Mouse (Mus musculus) midbrain, postnatal 0 days (tissue): ENCODE measurements around the gene Zfp60. TPM values are rescaled to one million over a fixed set of nuclear protein-coding genes. Genes with fewer than 3 reads are reported as not detected.
A peak's percentile ranks its signal among the peaks of the same experiment; 100 is the strongest.
"Not testable (repeated sequence)": the region's sequence is repeated elsewhere in the genome, so short reads cannot be mapped to it uniquely, and the experiment has no call there.

Experiments
- ATAC-seq: fragments of 200-750 bp; cut with Nextera tagmentation; 2 replicates; pipeline ENCODE4 v1.8.0; 2017; ENCODE audit warnings: moderate number of reproducible peaks, mild to moderate bottlenecking, moderate TSS enrichment, moderate library complexity; ENCODE audit not compliant: low FRiP score
- DNase-seq: peaks from one replicate; pipeline ENCODE4 v3.0.0-alpha.2; 2015; ENCODE audit warnings: low spot score
- H3K27ac ChIP-seq: fragments of 300-500 bp; sonication (generic); 2 replicates; pipeline ENCODE4 v1.5.1; 2014; ENCODE audit warnings: low read depth, mild to moderate bottlenecking, low read length, mixed read lengths
- H3K27me3 ChIP-seq: fragments of 300-500 bp; sonication (generic); 2 replicates; pipeline ENCODE4 v1.6.1; 2014; ENCODE audit warnings: low read length, control low read depth, mixed read lengths; ENCODE audit not compliant: insufficient read depth
- H3K36me3 ChIP-seq: fragments of 300-500 bp; sonication (generic); 2 replicates; pipeline ENCODE4 v1.6.1; 2014; ENCODE audit warnings: low read length, control low read depth, mixed read lengths; ENCODE audit not compliant: insufficient read depth
- H3K4me1 ChIP-seq: fragments of 300-500 bp; sonication (generic); 2 replicates; pipeline ENCODE4 v1.6.1; 2014; ENCODE audit warnings: mild to moderate bottlenecking, control low read depth, antibody characterized with exemption, low read length, mixed read lengths; ENCODE audit not compliant: insufficient read depth
- H3K4me2 ChIP-seq: fragments of 300-500 bp; sonication (generic); 2 replicates; pipeline ENCODE4 v1.6.1; 2014; ENCODE audit warnings: low read depth, mild to moderate bottlenecking, low read length, mixed read lengths; ENCODE audit not compliant: poor library complexity, severe bottlenecking
- H3K4me3 ChIP-seq: fragments of 300-500 bp; sonication (generic); 2 replicates; pipeline ENCODE4 v1.5.1; 2014; ENCODE audit warnings: low read depth, mild to moderate bottlenecking, low read length, moderate library complexity
- H3K9ac ChIP-seq: fragments of 300-500 bp; sonication (generic); replicated peaks from 2 replicates; pipeline ENCODE4 v1.6.1; 2014; ENCODE audit warnings: mild to moderate bottlenecking, low read length, moderate library complexity, mixed read lengths; ENCODE audit not compliant: poor library complexity, severe bottlenecking
- H3K9me3 ChIP-seq: fragments of 300-500 bp; sonication (generic); 2 replicates; pipeline ENCODE4 v1.6.1; 2016; ENCODE audit warnings: low read length, control low read depth
- CTCF ChIP-seq: IDR thresholded peaks from 2 replicates; pipeline ENCODE4 v1.5.1; 2016; ENCODE audit warnings: antibody characterized with exemption, mild to moderate bottlenecking
- WGBS: fragments of 180-500 bp; shearing (Covaris S2); extraction: QIAGEN DNeasy Blood & Tissue Kit; methylation state at CpG from one replicate; pipeline ENCODE4 v1.1.7; 2014; 5-methylcytosine and 5-hydroxymethylcytosine counted together
- polyA plus RNA-seq: library from polyadenylated mRNA; unstranded; fragments of >200 nt; fragmentation: Nextera tagmentation; extraction: Ambion mirVana; gene quantifications from 2 replicates; pipeline ENCODE4 v1.2.1, GENCODE M21; 2015
- total RNA-seq: library from RNA; depleted of rRNA; stranded (reverse); fragments of >200 nt; gene quantifications from 2 replicates; pipeline ENCODE4 v1.2.3, GENCODE M21; 2014

The Zfp60 gene
- total and polyA plus RNA-seq, 2 experiments from 2014 or later: 32.1 to 38.1 TPM

- WGBS: 4% methylated on average over 5 of the region's 5 CpGs
- H3K4me2 ChIP-seq: no peak overlapping the region
Measured at GRCm38 (mm10) chr7:27756351-27757047, 25.3 kb downstream of the Zfp60 start.

GRCm38 (mm10) chr7:27757048-27757375 is 25.8 kb downstream of the Zfp60 start:
- Histone ChIP-seq H3K27ac (0 out of 2 replicates have a peak overlapping the region, but pooled peaks have one; percentile 44), H3K4me2 (no peak overlapping the region), H3K9me3 (no peaks in the 10 kb centered on the region), H3K4me1 (no peaks in the 10 kb centered on the region), H3K36me3 (0 out of 2 replicates have a peak, but pooled peaks cover 3% of the 10 kb centered on the region), H3K9ac (no peak overlapping the region), H3K27me3 (no peaks in the 10 kb centered on the region), H3K4me3 (no peak overlapping the region)
- TF ChIP-seq CTCF: no peak
- DNase-seq: no peak
- WGBS: 11% methylated on average over 3 of the region's 3 CpGs
- ATAC-seq: no peak

More at GRCm38 (mm10) chr7:27756351-27757047, 25.3 kb downstream of the Zfp60 start:
- Histone ChIP-seq H3K36me3 (0 out of 2 replicates have a peak, but pooled peaks cover 3% of the 10 kb centered on the region), H3K27me3 (no peaks in the 10 kb centered on the region), H3K27ac (peak overlapping the region; percentile 44), H3K9me3 (no peaks in the 10 kb centered on the region), H3K4me3 (no peak overlapping the region), H3K4me1 (no peaks in the 10 kb centered on the region), H3K9ac (no peak overlapping the region)
- TF ChIP-seq CTCF: no peak
- ATAC-seq (peak; percentile 60; the same call in 1 of the 2 replicates), DNase-seq (peak; percentile 66)

GRCm38 (mm10) chr7:27765176-27765886 is 34.1 kb downstream of the Zfp60 start:
- no peak for DNase-seq
- WGBS: 12% methylated on average over 17 of the region's 17 CpGs
- Histone ChIP-seq H3K36me3 (no peaks in the 10 kb centered on the region), H3K9ac (no peak overlapping the region), H3K4me1 (no peaks in the 10 kb centered on the region), H3K9me3 (no peaks in the 10 kb centered on the region), H3K4me3 (peak overlapping the region; percentile 15), H3K27ac (no peak overlapping the region), H3K4me2 (peak overlapping the region; percentile 32), H3K27me3 (no peaks in the 10 kb centered on the region)
- TF ChIP-seq CTCF: no peak
- no peak for ATAC-seq

- H3K27me3 ChIP-seq: no peaks in the 10 kb centered on the region
- ATAC-seq (no peak), DNase-seq (no peak)
- H3K36me3 ChIP-seq: no peaks in the 10 kb centered on the region
- WGBS: 91% methylated on average over 5 of the region's 5 CpGs
- no peak overlapping the region for H3K4me3 ChIP-seq
- H3K9ac ChIP-seq: no peak overlapping the region
- H3K27ac ChIP-seq: no peak overlapping the region
- no peak overlapping the region for H3K4me2 ChIP-seq
- no peaks in the 10 kb centered on the region; the same call in 1 of the 2 replicates for H3K9me3 ChIP-seq
- no peaks in the 10 kb centered on the region for H3K4me1 ChIP-seq
- TF ChIP-seq CTCF: no peak
Measured at GRCm38 (mm10) chr7:27789306-27789705, 58.1 kb downstream of the Zfp60 start.

- H3K36me3 ChIP-seq, H3K9ac ChIP-seq: not testable (repeated sequence)
Measured at GRCm38 (mm10) chr7:27793865-27794264, 62.7 kb downstream of the Zfp60 start.

GRCm38 (mm10) chr7:27794566-27794965 is 63.4 kb downstream of the Zfp60 start:
- DNase-seq (no peak), ATAC-seq (no peak)
- Histone ChIP-seq H3K36me3 (no peaks in the 10 kb centered on the region), H3K27me3 (no peaks in the 10 kb centered on the region), H3K4me3 (no peak overlapping the region), H3K4me2 (no peak overlapping the region), H3K9me3 (no peaks in the 10 kb centered on the region), H3K27ac (no peak overlapping the region), H3K9ac (no peak overlapping the region), H3K4me1 (no peaks in the 10 kb centered on the region)
- TF ChIP-seq CTCF: no peak

More at GRCm38 (mm10) chr7:27793865-27794264, 62.7 kb downstream of the Zfp60 start:
- not testable (repeated sequence) for H3K27me3 ChIP-seq, H3K4me3 ChIP-seq, H3K9me3 ChIP-seq, H3K4me1 ChIP-seq, H3K27ac ChIP-seq, DNase-seq, ATAC-seq, H3K4me2 ChIP-seq
- WGBS: 73% methylated on average over 3 of the region's 3 CpGs
